Mouse (Mus musculus) kidney, postnatal 0 days (tissue): ENCODE results near the gene Gm11239. TPM values are rescaled to one million over a fixed set of nuclear protein-coding genes. Genes with fewer than 3 reads are reported as not detected.
"Not testable (repeated sequence)": the region's sequence is repeated elsewhere in the genome, so short reads cannot be mapped to it uniquely, and the experiment has no call there.

Source experiments
- ATAC-seq: fragments of 200-750 bp; cut with Nextera tagmentation; replicated peaks from 2 replicates; pipeline ENCODE4 v1.8.0; 2017; ENCODE audit warnings: low read depth, moderate number of reproducible peaks, moderate TSS enrichment, moderate library complexity; ENCODE audit not compliant: low FRiP score
- DNase-seq: peaks from one replicate; pipeline ENCODE4 v3.0.0-alpha.2; 2016; ENCODE audit warnings: low spot score
- H3K27ac ChIP-seq: fragments of 300-500 bp; sonication (generic); 2 replicates; pipeline ENCODE4 v1.5.1; 2014; ENCODE audit warnings: mild to moderate bottlenecking
- H3K27me3 ChIP-seq: fragments of 300-500 bp; sonication (generic); 2 replicates; pipeline ENCODE4 v1.6.1; 2014; ENCODE audit warnings: low read length, mixed read lengths; ENCODE audit not compliant: insufficient read depth
- H3K36me3 ChIP-seq: fragments of 300-500 bp; sonication (generic); 2 replicates; pipeline ENCODE4 v1.6.1; 2014; ENCODE audit warnings: low read length, mixed read lengths; ENCODE audit not compliant: insufficient read depth
- H3K4me1 ChIP-seq: fragments of 300-500 bp; sonication (generic); replicated peaks from 2 replicates; pipeline ENCODE4 v1.6.1; 2014; ENCODE audit warnings: antibody characterized with exemption, low read length, mixed read lengths; ENCODE audit not compliant: insufficient read depth
- H3K4me2 ChIP-seq: fragments of 300-500 bp; sonication (generic); 2 replicates; pipeline ENCODE4 v1.6.1; 2014; ENCODE audit warnings: mild to moderate bottlenecking, low read length, moderate library complexity, mixed read lengths
- H3K4me3 ChIP-seq: fragments of 300-500 bp; sonication (generic); replicated peaks from 2 replicates; pipeline ENCODE4 v1.5.1; 2014; ENCODE audit warnings: low read depth, low read length
- H3K9ac ChIP-seq: fragments of 300-500 bp; sonication (generic); 2 replicates; pipeline ENCODE4 v1.6.1; 2014; ENCODE audit warnings: low read depth, low read length
- H3K9me3 ChIP-seq: fragments of 300-500 bp; sonication (generic); replicated peaks from 2 replicates; pipeline ENCODE4 v1.6.1; 2016; ENCODE audit warnings: low read length, inconsistent platforms, mixed read lengths
- CTCF ChIP-seq: IDR thresholded peaks from 2 replicates; pipeline ENCODE4 v1.5.1; 2016; ENCODE audit warnings: antibody characterized with exemption, low read depth, mild to moderate bottlenecking, moderate library complexity
- WGBS: fragments of 180-500 bp; shearing (Covaris S2); extraction: QIAGEN DNeasy Blood & Tissue Kit; methylation state at CpG from one replicate; pipeline ENCODE4 v1.1.7; 2014; 5-methylcytosine and 5-hydroxymethylcytosine counted together
- polyA plus RNA-seq: library from polyadenylated mRNA; unstranded; fragments of >200 nt; fragmentation: Nextera tagmentation; extraction: Ambion mirVana; gene quantifications from 2 replicates; pipeline ENCODE4 v1.2.1, GENCODE M21; 2015

Gene Gm11239
- not detected in 2 replicates for polyA plus RNA-seq

- not testable (repeated sequence) for DNase-seq, H3K9ac ChIP-seq, H3K36me3 ChIP-seq, H3K4me3 ChIP-seq, H3K9me3 ChIP-seq, H3K27me3 ChIP-seq, ATAC-seq, H3K4me2 ChIP-seq, H3K27ac ChIP-seq, H3K4me1 ChIP-seq
- WGBS = no CpG with 5 or more reads among the region's 4 CpGs
Observed at GRCm38 (mm10) chr4:73668054-73668453, at the start of gene Gm11239. TSS of gene Gm11239 (plus strand) at chr4:73668354.

GRCm38 (mm10) chr4:73622684-73623083 is 45.5 kb upstream of the Gm11239 start, which contains the start of gene Gm11237:
TSS of gene Gm11237 (plus strand) at chr4:73622984.
- H3K27ac ChIP-seq, H3K9ac ChIP-seq, H3K36me3 ChIP-seq, H3K4me1 ChIP-seq, H3K4me2 ChIP-seq, ATAC-seq, H3K9me3 ChIP-seq, DNase-seq, H3K27me3 ChIP-seq, H3K4me3 ChIP-seq: not testable (repeated sequence)
- no CpG with 5 or more reads among the region's 3 CpGs for WGBS

DNA sequence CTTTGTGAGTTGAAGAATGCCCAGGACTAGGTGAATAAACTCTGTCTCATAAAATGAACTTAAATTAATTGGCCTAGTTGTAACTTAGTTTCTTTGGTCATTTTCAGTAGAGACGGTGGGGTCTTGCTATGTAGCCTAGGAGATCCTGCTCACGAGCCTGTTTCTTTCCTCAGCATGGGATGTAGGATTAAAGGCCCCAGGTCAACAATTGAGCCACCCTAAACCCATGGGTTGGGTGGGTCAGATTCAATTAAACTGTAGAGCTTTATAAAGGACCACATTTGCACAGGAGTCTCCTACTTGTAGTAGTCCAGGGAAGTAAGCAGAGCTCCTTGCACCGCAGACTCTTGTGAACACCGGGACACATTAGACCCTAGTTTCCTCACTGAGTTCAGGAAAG is 30.3 kb upstream of the Gm11239 start, which contains the start of gene Gm11236:
TSS of gene Gm11236 (plus strand) at position 301 of the 400 bp plus-strand sequence.
- not testable (repeated sequence) for H3K27ac ChIP-seq, H3K4me1 ChIP-seq, H3K9me3 ChIP-seq, H3K9ac ChIP-seq, DNase-seq, ATAC-seq, H3K4me2 ChIP-seq, H3K4me3 ChIP-seq, H3K36me3 ChIP-seq, H3K27me3 ChIP-seq
- no CpG with 5 or more reads among the region's 4 CpGs for WGBS

GRCm38 (mm10) chr4:73661864-73662263 is 6.3 kb upstream of the Gm11239 start:
- H3K27me3 ChIP-seq, H3K4me3 ChIP-seq, ATAC-seq, DNase-seq, H3K27ac ChIP-seq, H3K36me3 ChIP-seq, H3K9ac ChIP-seq, H3K4me2 ChIP-seq, H3K4me1 ChIP-seq, H3K9me3 ChIP-seq: not testable (repeated sequence)
- WGBS = 91% methylated on average over 4 of the region's 4 CpGs

GRCm38 (mm10) chr4:73683216-73683615 is 15.1 kb downstream of the Gm11239 start, which contains the start of gene Gm428:
TSS of gene Gm428 (plus strand) at chr4:73683516.
- H3K36me3 ChIP-seq, H3K4me1 ChIP-seq, DNase-seq, H3K27ac ChIP-seq, H3K4me3 ChIP-seq, H3K9me3 ChIP-seq, H3K27me3 ChIP-seq, H3K9ac ChIP-seq, H3K4me2 ChIP-seq, ATAC-seq: not testable (repeated sequence)
- WGBS = no CpG with 5 or more reads among the region's 4 CpGs

DNA sequence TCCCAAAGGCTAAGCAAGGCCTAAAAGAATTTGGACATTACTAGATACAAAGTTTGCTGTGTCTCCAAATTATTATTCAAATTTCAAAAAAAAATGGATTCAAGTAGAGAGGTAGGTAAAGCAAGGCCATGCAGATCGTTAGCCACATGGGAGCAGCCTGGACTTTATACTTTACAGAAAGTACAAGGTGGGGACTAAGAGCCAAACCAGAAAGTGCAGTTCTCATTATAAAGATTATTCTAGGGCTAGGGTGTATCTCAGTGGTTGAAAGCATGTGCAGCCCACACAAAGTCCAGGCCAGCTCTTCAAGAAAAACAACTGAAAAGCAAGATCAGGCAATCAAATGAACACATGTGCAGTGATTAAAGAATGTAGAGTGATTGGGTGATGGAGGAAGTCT is 50.6 kb downstream of the Gm11239 start:
- no peak overlapping the region for H3K4me3 ChIP-seq
- no peak overlapping the region for H3K27ac ChIP-seq
- H3K9ac ChIP-seq = no peak overlapping the region
- H3K4me2 ChIP-seq = no peak overlapping the region
- ATAC-seq (no peak), DNase-seq (no peak)
- TF ChIP-seq CTCF = no peak
- 90% methylated on average over 1 of the region's 1 CpGs for WGBS
- no peaks in the 10 kb centered on the region for H3K9me3 ChIP-seq
- no peaks in the 10 kb centered on the region for H3K27me3 ChIP-seq
- no peaks in the 10 kb centered on the region for H3K36me3 ChIP-seq
- H3K4me1 ChIP-seq = no peaks in the 10 kb centered on the region

- Histone ChIP-seq H3K4me2 (no peak overlapping the region), H3K27me3 (no peaks in the 10 kb centered on the region), H3K4me3 (no peak overlapping the region), H3K36me3 (no peaks in the 10 kb centered on the region), H3K4me1 (no peaks in the 10 kb centered on the region), H3K27ac (no peak overlapping the region), H3K9ac (no peak overlapping the region), H3K9me3 (no peaks in the 10 kb centered on the region)
- ATAC-seq = no peak
- TF ChIP-seq CTCF = no peak
- DNase-seq = no peak
Observed at GRCm38 (mm10) chr4:73719819-73720218, 51.7 kb downstream of the Gm11239 start.

Other genes starting within 250 kb of the Gm11239 start
- not detected in 2 replicates for gene Gm11238, start 60.5 kb upstream of the Gm11239 start, polyA plus RNA-seq
- gene Gm11237, start 45.4 kb upstream of the Gm11239 start, polyA plus RNA-seq = not detected in 2 replicates
- not detected in 2 replicates for gene Gm11236, start 30.2 kb upstream of the Gm11239 start, polyA plus RNA-seq
- gene Gm428, start 15.2 kb downstream of the Gm11239 start, polyA plus RNA-seq = not detected in 2 replicates
- 3.4 TPM in 2 replicates for gene Rasef, start 122.6 kb downstream of the Gm11239 start, polyA plus RNA-seq
- not detected in 2 replicates for gene Gm11758, start 207.9 kb downstream of the Gm11239 start, polyA plus RNA-seq
- not detected in 2 replicates for gene Gm11757, start 222.8 kb downstream of the Gm11239 start, polyA plus RNA-seq
- not detected in 2 replicates for gene Gm13871, start 237.6 kb downstream of the Gm11239 start, polyA plus RNA-seq